Mouse (Mus musculus) megakaryocyte progenitor cell, adult 5-6 weeks (primary cell): ENCODE data around the gene Dsp. TPM values are rescaled to one million over a fixed set of nuclear protein-coding genes. Genes with fewer than 3 reads are reported as not detected.

Source experiments
- ATAC-seq: replicated peaks from 2 replicates; pipeline ENCODE4 v1.8.0; 2016; ENCODE audit warnings: mild to moderate bottlenecking, moderate TSS enrichment, inconsistent platforms; ENCODE audit not compliant: poor library complexity
- total RNA-seq, 2 experiments: library from RNA; stranded (forward) in 1 of 2; stranded (reverse) in 1 of 2; fragments of 157-497, 149-512 nt in 1 of 2; fragments of 200-1000 nt in 1 of 2; gene quantifications; 2 replicates each; pipeline versions ENCODE4 v1.2.3 to v1.2.4; 2015 to 2017

Dsp gene
- total RNA-seq (2015): 0.37 and 0.64 TPM in 2 replicates
- total RNA-seq (2017): 0.95 and 1.0 TPM in 2 replicates

- ATAC-seq: peak; percentile 49
Observed at GRCm38 (mm10) chr13:38151069-38151588, at the start of gene Dsp. Gene Dsp (plus strand): TSS chr13:38151294.

GRCm38 (mm10) chr13:38103406-38103805 is 47.7 kb upstream of the Dsp start:
- no peak for ATAC-seq

- no peak for ATAC-seq
Observed at GRCm38 (mm10) chr13:38104501-38104900, 46.6 kb upstream of the Dsp start.

GRCm38 (mm10) chr13:38109081-38109480 is 42.0 kb upstream of the Dsp start:
- ATAC-seq: no peak

GRCm38 (mm10) chr13:38122321-38122720 is 28.8 kb upstream of the Dsp start:
- no peak for ATAC-seq

GRCm38 (mm10) chr13:38123666-38124065 is 27.4 kb upstream of the Dsp start:
- no peak for ATAC-seq

DNA sequence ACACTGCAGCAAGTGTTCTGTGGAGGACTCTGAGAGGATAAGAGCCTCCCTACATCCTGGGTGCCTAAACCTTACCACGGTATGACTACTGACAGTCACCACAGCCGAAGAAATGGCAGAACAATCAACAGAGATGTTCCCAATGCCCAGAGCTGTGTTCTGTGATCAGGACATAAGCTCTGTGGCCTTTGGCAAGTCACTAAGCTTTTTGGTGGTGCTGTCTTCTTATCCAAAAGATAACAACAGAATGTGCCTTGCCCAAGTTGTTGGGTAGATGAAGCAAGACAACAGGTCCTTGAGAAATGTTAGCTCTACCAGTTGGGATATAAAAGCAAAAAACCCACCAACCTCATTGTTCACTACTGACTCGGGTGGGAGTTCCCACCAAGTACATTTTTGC is 23.4 kb upstream of the Dsp start:
- no peak for ATAC-seq

- ATAC-seq: no peak
Observed at GRCm38 (mm10) chr13:38128246-38128645, 22.8 kb upstream of the Dsp start.

GRCm38 (mm10) chr13:38129492-38129891 is 21.6 kb upstream of the Dsp start:
- no peak for ATAC-seq

DNA sequence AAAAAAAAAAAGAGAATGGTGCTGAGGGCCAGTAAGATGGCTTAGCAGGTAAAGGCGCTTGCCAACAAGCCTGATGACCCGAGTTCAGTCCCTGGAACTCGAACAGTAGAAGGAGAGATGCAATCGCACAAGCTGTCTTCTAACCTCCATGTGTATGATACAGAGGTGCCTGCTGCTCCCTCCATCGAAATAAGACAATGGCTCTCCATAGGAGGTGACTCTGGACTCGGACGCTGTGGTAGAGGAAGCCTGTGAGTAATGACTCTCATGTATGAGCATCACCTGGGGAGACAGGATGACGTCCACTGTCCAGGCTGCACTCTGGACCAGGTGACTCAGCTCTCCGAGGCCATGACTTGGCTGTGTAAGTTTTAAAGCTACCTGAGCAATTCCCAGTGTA is 21.0 kb upstream of the Dsp start:
- ATAC-seq: no peak

- no peak for ATAC-seq
Observed at GRCm38 (mm10) chr13:38133016-38133528, 18.0 kb upstream of the Dsp start.

- no peak for ATAC-seq
Observed at GRCm38 (mm10) chr13:38140521-38140920, 10.6 kb upstream of the Dsp start.

- ATAC-seq: no peak
Observed at GRCm38 (mm10) chr13:38144962-38145713, 6.0 kb upstream of the Dsp start.

DNA sequence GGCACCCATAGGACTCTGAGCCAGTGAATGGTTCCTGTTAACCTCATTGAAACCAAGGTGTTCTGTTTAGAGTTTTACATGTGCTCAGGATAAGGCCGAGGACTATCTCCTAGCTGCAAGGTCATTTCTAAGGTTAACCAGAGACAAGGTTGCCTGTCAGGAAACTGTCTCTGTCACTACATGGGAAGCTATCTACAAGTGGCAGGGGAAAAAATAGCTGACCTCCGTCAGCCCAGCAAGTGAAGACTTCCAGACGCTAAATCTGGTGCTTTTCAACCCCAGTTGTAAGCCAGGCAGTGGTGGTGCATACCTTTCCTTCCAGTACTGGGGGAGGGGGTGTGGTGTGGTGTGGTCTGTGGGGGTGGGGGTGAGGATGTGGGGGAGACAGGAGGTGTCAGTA is 2.7 kb upstream of the Dsp start:
- no peak for ATAC-seq

- ATAC-seq: 0 out of 2 replicates have a peak, but pooled peaks have one; percentile 7
Observed at GRCm38 (mm10) chr13:38151671-38152428, 756 bp downstream of the Dsp start.

DNA sequence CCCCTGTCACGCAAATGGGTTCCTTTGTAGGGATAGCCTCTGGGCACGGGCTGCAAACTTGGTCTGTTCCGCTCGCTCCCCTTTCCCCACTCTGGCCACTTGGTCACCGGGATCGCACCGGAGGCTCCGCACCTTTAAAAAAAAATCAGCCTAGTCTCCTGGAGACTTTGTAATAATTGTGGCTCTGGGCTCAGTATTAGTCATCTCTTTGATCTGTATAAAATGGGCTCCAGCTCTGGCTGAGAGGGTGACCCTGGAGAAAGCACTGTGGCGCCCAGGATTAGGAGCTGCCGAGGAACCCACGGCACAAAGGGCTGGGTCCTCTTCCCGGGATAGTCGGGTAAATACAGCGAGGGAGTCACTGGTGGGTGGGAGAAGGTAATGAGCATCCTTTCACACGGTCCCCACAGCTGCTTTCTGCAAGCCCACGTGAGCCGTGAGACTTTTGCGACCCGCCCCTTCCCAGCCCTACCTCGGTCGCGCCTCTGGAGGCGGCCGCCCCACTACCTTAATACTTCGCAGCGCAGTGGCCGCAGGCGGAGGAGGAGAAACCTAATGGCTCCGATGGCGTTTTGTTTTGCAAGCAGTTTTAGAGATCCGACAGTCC is 1.4 kb downstream of the Dsp start:
- peak; percentile 50 for ATAC-seq

- no peak for ATAC-seq
Observed at GRCm38 (mm10) chr13:38155523-38155922, 4.4 kb downstream of the Dsp start.

DNA sequence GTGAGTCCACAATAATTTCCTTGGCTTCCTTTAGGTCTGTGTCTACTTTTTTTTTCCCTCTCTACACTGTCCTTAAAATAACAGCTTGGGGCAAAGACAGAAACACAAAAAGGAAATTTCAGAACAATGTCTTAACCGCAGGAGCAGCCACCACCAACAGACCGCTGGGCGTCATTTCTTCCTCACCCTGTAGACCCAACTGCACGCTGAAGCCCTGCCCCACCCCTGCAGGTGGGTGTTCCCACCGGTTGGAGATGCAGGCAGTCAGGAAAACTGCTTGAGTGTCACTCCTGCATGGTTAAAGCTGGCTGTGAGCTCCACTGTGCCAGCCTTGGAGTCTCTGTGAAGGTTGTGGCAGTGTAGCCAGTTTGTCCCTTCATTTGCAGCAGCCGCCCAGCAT is 6.5 kb downstream of the Dsp start:
- ATAC-seq: peak; percentile 88

DNA sequence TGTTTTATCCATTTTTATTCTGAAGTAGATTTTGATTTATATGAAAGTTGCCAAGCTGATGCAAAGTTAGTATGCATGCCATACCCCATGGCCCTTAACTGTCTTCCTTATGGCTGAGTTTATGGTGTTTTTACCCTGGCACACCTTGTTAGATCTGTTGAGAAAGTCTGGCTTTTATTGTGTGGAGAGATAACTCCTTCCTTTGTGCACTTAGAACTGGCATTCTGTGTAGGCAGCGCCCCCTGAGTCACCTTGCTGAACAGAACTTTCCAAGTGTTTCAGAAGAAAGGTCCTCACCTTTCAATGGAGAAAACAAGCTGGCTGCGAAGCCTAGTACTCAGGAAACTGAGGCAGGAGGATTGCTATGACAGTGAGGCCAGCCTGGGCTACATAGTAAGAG is 10.9 kb downstream of the Dsp start:
- ATAC-seq: no peak

- ATAC-seq: peak; percentile 38
Observed at GRCm38 (mm10) chr13:38162668-38163067, 11.6 kb downstream of the Dsp start.

DNA sequence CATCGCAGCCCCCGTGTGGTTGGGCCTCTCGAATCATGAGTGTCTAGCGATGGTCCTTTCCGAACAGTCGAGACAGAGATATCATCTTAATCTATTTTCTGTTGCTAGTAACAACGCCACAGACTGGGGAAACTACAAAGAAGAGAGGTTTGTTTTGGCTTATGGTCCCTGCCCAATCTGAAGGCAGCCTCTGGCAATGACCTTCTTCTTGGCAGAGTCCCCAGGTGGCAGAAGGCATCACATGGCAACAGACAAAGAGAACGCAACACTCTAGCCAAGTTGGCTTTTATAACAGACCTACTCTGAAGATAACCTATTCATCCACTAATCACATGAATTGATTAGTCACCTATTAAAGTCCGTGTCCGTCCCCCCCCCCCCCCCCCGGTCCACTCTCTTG is 13.8 kb downstream of the Dsp start:
- no peak for ATAC-seq
